Mouse (Mus musculus) midbrain, embryonic 11.5 days (tissue): ENCODE data around the gene Tanc1. TPM values are rescaled to one million over a fixed set of nuclear protein-coding genes. Genes with fewer than 3 reads are reported as not detected.

Source experiments
- ATAC-seq: fragments of 200-750 bp; cut with Nextera tagmentation; 2 replicates; pipeline ENCODE4 v1.8.0; 2017; ENCODE audit warnings: moderate TSS enrichment, moderate library complexity; ENCODE audit not compliant: low FRiP score
- DNase-seq: peaks from one replicate; pipeline ENCODE4 v3.0.0; 2015; ENCODE audit warnings: low spot score; ENCODE audit errors: missing footprints
- H3K27ac ChIP-seq: fragments of 300-500 bp; sonication (generic); 2 replicates; pipeline ENCODE4 v1.5.1; 2014; ENCODE audit warnings: low read depth, low read length
- H3K27me3 ChIP-seq: fragments of 300-500 bp; sonication (generic); 2 replicates; pipeline ENCODE4 v1.6.1; 2014; ENCODE audit warnings: mild to moderate bottlenecking, low read length, moderate library complexity, mixed read lengths; ENCODE audit not compliant: control insufficient read depth, insufficient read depth
- H3K36me3 ChIP-seq: fragments of 300-500 bp; sonication (generic); 2 replicates; pipeline ENCODE4 v1.6.1; 2014; ENCODE audit warnings: mild to moderate bottlenecking, low read length, moderate library complexity, mixed read lengths; ENCODE audit not compliant: control insufficient read depth, insufficient read depth
- H3K4me1 ChIP-seq: fragments of 300-500 bp; sonication (generic); 2 replicates; pipeline ENCODE4 v1.6.1; 2014; ENCODE audit warnings: low read length; ENCODE audit not compliant: control insufficient read depth, insufficient read depth
- H3K4me2 ChIP-seq: fragments of 300-500 bp; sonication (generic); 2 replicates; pipeline ENCODE4 v1.6.1; 2014; ENCODE audit warnings: mild to moderate bottlenecking, moderate library complexity
- H3K4me3 ChIP-seq: fragments of 300-500 bp; sonication (generic); 2 replicates; pipeline ENCODE4 v1.5.1; 2014; ENCODE audit warnings: low read depth, low read length
- H3K9ac ChIP-seq: fragments of 300-500 bp; sonication (generic); 2 replicates; pipeline ENCODE4 v1.6.1; 2014; ENCODE audit warnings: low read length
- H3K9me3 ChIP-seq: fragments of 300-500 bp; sonication (generic); 2 replicates; pipeline ENCODE4 v1.6.1; 2016; ENCODE audit warnings: low read length; ENCODE audit not compliant: control insufficient read depth
- WGBS: fragments of 180-500 bp; shearing (Covaris S2); extraction: QIAGEN DNeasy Blood & Tissue Kit; methylation state at CpG from one replicate; pipeline ENCODE4 v1.1.7; 2014; 5-methylcytosine and 5-hydroxymethylcytosine counted together
- polyA plus RNA-seq: library from polyadenylated mRNA; unstranded; fragments of >200 nt; fragmentation: Nextera tagmentation; extraction: Ambion mirVana; gene quantifications from 2 replicates; pipeline ENCODE4 v1.2.1, GENCODE M21; 2014

Tanc1 gene
- polyA plus RNA-seq, 1 experiment from 2014 or later, result 6.7 TPM

GRCm38 (mm10) chr2:59818663-59819062 lies 206.8 kb downstream of the Tanc1 start:
- H3K27me3 ChIP-seq, result no peaks in the 10 kb centered on the region
- no peaks in the 10 kb centered on the region for H3K36me3 ChIP-seq
- DNase-seq (no peak), ATAC-seq (no peak)
- H3K4me2 ChIP-seq, result no peak overlapping the region
- H3K9me3 ChIP-seq, result no peaks in the 10 kb centered on the region
- no peak overlapping the region for H3K9ac ChIP-seq
- H3K27ac ChIP-seq, result no peak overlapping the region
- H3K4me1 ChIP-seq, result no peaks in the 10 kb centered on the region
- WGBS, result 94% methylated on average over 15 of the region's 15 CpGs
- no peak overlapping the region for H3K4me3 ChIP-seq

- no peak for ATAC-seq
- DNase-seq, result no peak
- no peaks in the 10 kb centered on the region for H3K4me1 ChIP-seq
- H3K27me3 ChIP-seq, result no peaks in the 10 kb centered on the region
- no peak overlapping the region for H3K4me2 ChIP-seq
- no peak overlapping the region for H3K27ac ChIP-seq
- WGBS, result 85% methylated on average over 6 of the region's 6 CpGs
- H3K36me3 ChIP-seq, result no peaks in the 10 kb centered on the region
- H3K9ac ChIP-seq, result no peak overlapping the region
- H3K9me3 ChIP-seq, result no peaks in the 10 kb centered on the region
- H3K4me3 ChIP-seq, result no peak overlapping the region
Observed at GRCm38 (mm10) chr2:59819415-59819814, 207.6 kb downstream of the Tanc1 start.

GRCm38 (mm10) chr2:59820088-59820487 lies 208.2 kb downstream of the Tanc1 start:
- Histone ChIP-seq H3K4me1 (no peaks in the 10 kb centered on the region), H3K9me3 (no peaks in the 10 kb centered on the region), H3K9ac (no peak overlapping the region), H3K36me3 (no peaks in the 10 kb centered on the region), H3K27me3 (no peaks in the 10 kb centered on the region), H3K4me3 (no peak overlapping the region), H3K27ac (no peak overlapping the region), H3K4me2 (no peak overlapping the region)
- DNase-seq (no peak), ATAC-seq (no peak)
- 93% methylated on average over 15 of the region's 15 CpGs for WGBS

- Histone ChIP-seq H3K4me2 (no peak overlapping the region), H3K4me1 (no peaks in the 10 kb centered on the region), H3K9me3 (no peaks in the 10 kb centered on the region), H3K9ac (no peak overlapping the region), H3K27ac (no peak overlapping the region), H3K4me3 (no peak overlapping the region), H3K27me3 (no peaks in the 10 kb centered on the region), H3K36me3 (no peaks in the 10 kb centered on the region)
- WGBS, result 95% methylated on average over 2 of the region's 2 CpGs
- no peak for ATAC-seq
- no peak for DNase-seq
Observed at GRCm38 (mm10) chr2:59821044-59821443, 209.2 kb downstream of the Tanc1 start.

GRCm38 (mm10) chr2:59824289-59824688 lies 212.4 kb downstream of the Tanc1 start:
- WGBS, result 76% methylated on average over 8 of the region's 8 CpGs
- peaks cover 6% of the 10 kb centered on the region for H3K4me1 ChIP-seq
- H3K4me3 ChIP-seq, result no peak overlapping the region
- ATAC-seq, result no peak
- H3K36me3 ChIP-seq, result no peaks in the 10 kb centered on the region
- no peak for DNase-seq
- H3K9me3 ChIP-seq, result no peaks in the 10 kb centered on the region
- no peak overlapping the region for H3K9ac ChIP-seq
- H3K4me2 ChIP-seq, result no peak overlapping the region
- H3K27me3 ChIP-seq, result no peaks in the 10 kb centered on the region
- H3K27ac ChIP-seq, result no peak overlapping the region

GRCm38 (mm10) chr2:59825380-59825779 lies 213.5 kb downstream of the Tanc1 start:
- Histone ChIP-seq H3K4me2 (no peak overlapping the region), H3K9me3 (no peaks in the 10 kb centered on the region), H3K36me3 (no peaks in the 10 kb centered on the region), H3K27me3 (no peaks in the 10 kb centered on the region), H3K27ac (no peak overlapping the region), H3K9ac (no peak overlapping the region), H3K4me1 (peaks cover 6% of the 10 kb centered on the region), H3K4me3 (no peak overlapping the region)
- DNase-seq (no peak), ATAC-seq (no peak)
- 91% methylated on average over 4 of the region's 4 CpGs for WGBS

GRCm38 (mm10) chr2:59828103-59828655 lies 216.3 kb downstream of the Tanc1 start:
- Histone ChIP-seq H3K9me3 (no peaks in the 10 kb centered on the region), H3K27me3 (no peaks in the 10 kb centered on the region), H3K4me3 (no peak overlapping the region), H3K4me2 (no peak overlapping the region), H3K4me1 (peaks cover 6% of the 10 kb centered on the region), H3K36me3 (no peaks in the 10 kb centered on the region), H3K9ac (no peak overlapping the region), H3K27ac (no peak overlapping the region)
- DNase-seq (no peak), ATAC-seq (no peak)
- 78% methylated on average over 11 of the region's 11 CpGs for WGBS

- ATAC-seq, result peak; percentile 31
- Histone ChIP-seq H3K27me3 (no peaks in the 10 kb centered on the region), H3K4me2 (no peak overlapping the region), H3K27ac (no peak overlapping the region), H3K9ac (no peak overlapping the region), H3K9me3 (no peaks in the 10 kb centered on the region), H3K36me3 (no peaks in the 10 kb centered on the region), H3K4me3 (no peak overlapping the region), H3K4me1 (peaks cover 6% of the 10 kb centered on the region)
- no peak for DNase-seq
- 45% methylated on average over 14 of the region's 14 CpGs for WGBS
Observed at GRCm38 (mm10) chr2:59828777-59829508, 217.1 kb downstream of the Tanc1 start.

- DNase-seq (no peak), ATAC-seq (peak; percentile 23; the same call in 1 of the 2 replicates)
- no peak overlapping the region for H3K4me3 ChIP-seq
- H3K4me2 ChIP-seq, result no peak overlapping the region
- H3K27ac ChIP-seq, result no peak overlapping the region
- H3K4me1 ChIP-seq, result peaks cover 6% of the 10 kb centered on the region
- WGBS, result 82% methylated on average over 7 of the region's 7 CpGs
- no peak overlapping the region for H3K9ac ChIP-seq
- H3K27me3 ChIP-seq, result no peaks in the 10 kb centered on the region
- no peaks in the 10 kb centered on the region for H3K36me3 ChIP-seq
- no peaks in the 10 kb centered on the region for H3K9me3 ChIP-seq
Observed at GRCm38 (mm10) chr2:59829718-59830117, 217.9 kb downstream of the Tanc1 start.
